Mouse (Mus musculus) testis, adult 2 months (tissue): ENCODE data around the gene Ptrh1. TPM values are rescaled to one million over a fixed set of nuclear protein-coding genes. Genes with fewer than 3 reads are reported as not detected.

Experiments used
- H3K27ac ChIP-seq: fragments of 200-500 bp; 2 replicates; pipeline ENCODE4 v1.5.1; 2012; ENCODE audit warnings: low read depth, low read length; ENCODE audit not compliant: control insufficient read depth, insufficient read depth
- H3K27me3 ChIP-seq: fragments of 200-500 bp; 2 replicates; pipeline ENCODE4 v1.6.1; 2012; ENCODE audit warnings: mild to moderate bottlenecking, low read length, moderate library complexity; ENCODE audit not compliant: control insufficient read depth, insufficient read depth
- H3K36me3 ChIP-seq: fragments of 200-500 bp; 2 replicates; pipeline ENCODE4 v1.6.1; 2012; ENCODE audit warnings: mild to moderate bottlenecking, low read length; ENCODE audit not compliant: control insufficient read depth, insufficient read depth
- H3K4me1 ChIP-seq: fragments of 200-500 bp; 2 replicates; pipeline ENCODE4 v1.6.1; 2012; ENCODE audit warnings: low read length; ENCODE audit not compliant: control insufficient read depth, insufficient read depth
- H3K4me3 ChIP-seq: fragments of 200-500 bp; 2 replicates; pipeline ENCODE4 v1.5.1; 2012; ENCODE audit warnings: low read depth, mild to moderate bottlenecking, low read length, moderate library complexity, mixed read lengths; ENCODE audit not compliant: control insufficient read depth
- CTCF ChIP-seq: fragments of 200-500 bp; IDR thresholded peaks from 2 replicates; pipeline ENCODE4 v1.5.1; 2012; ENCODE audit warnings: low read depth, mild to moderate bottlenecking, inconsistent platforms, low read length, moderate library complexity; ENCODE audit not compliant: control insufficient read depth, insufficient read depth, insufficient replicate concordance
- POLR2A ChIP-seq: fragments of 200-500 bp; IDR thresholded peaks from 2 replicates; pipeline ENCODE4 v1.6.1; 2012; ENCODE audit warnings: low read depth, mild to moderate bottlenecking, inconsistent platforms, low read length, moderate library complexity; ENCODE audit not compliant: control insufficient read depth
- polyA plus RNA-seq: library from polyadenylated mRNA; depleted of rRNA; stranded (reverse); fragments of >200 nt; gene quantifications from 2 replicates; pipeline ENCODE4 v1.2.3, GENCODE M21; 2012

Gene Ptrh1
- polyA plus RNA-seq, 1 experiment = 24.7 TPM

DNA sequence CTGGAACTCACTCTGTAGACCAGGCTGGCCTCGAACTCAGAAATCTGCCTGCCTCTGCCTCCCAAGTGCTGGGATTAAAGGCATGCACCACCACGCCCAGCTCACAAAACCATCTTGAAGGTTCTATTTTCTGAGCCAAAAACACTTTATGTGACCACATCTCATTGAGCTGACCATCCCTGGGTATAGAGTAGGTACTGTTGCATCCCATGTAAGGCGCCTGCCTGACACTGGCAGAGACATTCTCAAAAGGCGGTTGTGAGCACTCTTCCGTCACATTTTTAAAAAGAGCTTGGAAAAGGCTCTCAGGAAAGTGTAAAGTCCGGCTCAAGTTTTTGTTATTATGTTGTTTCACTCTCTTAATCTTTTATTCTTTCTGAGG, 18.9 kb upstream of the Ptrh1 start:
- peak overlapping the region; percentile 94 for H3K4me3 ChIP-seq

DNA sequence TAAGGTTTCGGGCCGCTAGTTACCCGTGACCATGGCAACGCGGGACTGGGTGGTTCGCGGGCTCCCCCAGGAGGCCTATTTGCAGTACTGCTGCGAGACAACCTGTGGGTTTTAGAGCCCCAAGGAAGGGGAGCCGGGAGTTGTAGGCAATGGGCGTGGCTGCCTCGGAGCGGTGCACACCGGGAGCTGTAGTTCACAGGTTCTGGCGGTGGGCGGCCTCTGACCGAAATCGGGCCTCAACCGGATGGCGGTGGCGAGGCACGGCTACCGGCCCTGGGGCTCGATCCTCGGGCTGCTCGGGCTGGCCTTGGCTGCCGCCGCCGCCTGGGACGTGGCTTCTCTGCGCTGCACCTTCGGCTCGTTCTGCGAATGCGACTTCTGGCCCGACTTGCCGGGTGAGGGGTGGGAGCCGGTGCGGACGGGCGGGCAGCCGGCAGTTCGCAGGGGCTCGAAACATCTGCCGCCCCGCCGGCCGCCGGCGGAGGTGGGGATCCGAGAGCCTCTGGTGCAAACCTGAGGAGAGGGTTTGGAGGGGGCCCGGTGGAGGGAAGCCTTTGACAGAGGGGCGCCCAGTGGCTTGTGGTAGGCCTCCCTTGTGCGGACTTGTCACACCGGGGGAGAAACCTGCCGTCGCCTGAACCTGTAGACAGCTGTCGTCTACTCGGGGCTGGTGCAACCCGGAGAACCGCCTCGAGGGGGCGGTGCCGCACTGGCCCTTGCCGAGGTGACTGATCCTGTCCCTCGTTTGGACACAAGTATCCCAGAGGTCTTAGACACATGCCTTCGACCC, 18.3 kb upstream of the Ptrh1 start, which contains the start of gene Tor2a:
Gene Tor2a (plus strand): TSS at position 179 of the 790 bp plus-strand sequence.
- Histone ChIP-seq H3K27me3 (no peaks in the 10 kb centered on the region), H3K4me3 (peak within 1 kb of the TSS; percentile 94), H3K36me3 (no peaks in the 10 kb centered on the region), H3K4me1 (peaks cover 2% of the 10 kb centered on the region; the same call in 1 of the 2 replicates), H3K27ac (peak within 1 kb of the TSS; percentile 92)
- TF ChIP-seq CTCF (peak; percentile 87; the same call in 1 of the 2 replicates), POLR2A (peak; percentile 56)

More for the DNA sequence above, 18.9 kb upstream of the Ptrh1 start:
- no peak for TF ChIP-seq POLR2A
- no peak for TF ChIP-seq CTCF
- Histone ChIP-seq H3K4me1 (peaks cover 2% of the 10 kb centered on the region; the same call in 1 of the 2 replicates), H3K27me3 (no peaks in the 10 kb centered on the region), H3K27ac (peak overlapping the region; percentile 30), H3K36me3 (no peaks in the 10 kb centered on the region)

- no peak overlapping the region for H3K4me3 ChIP-seq
- H3K4me1 ChIP-seq = peaks cover 2% of the 10 kb centered on the region; the same call in 1 of the 2 replicates
- no peak overlapping the region for H3K27ac ChIP-seq
- TF ChIP-seq CTCF = no peak
- no peak for TF ChIP-seq POLR2A
- H3K27me3 ChIP-seq = no peaks in the 10 kb centered on the region
- peaks cover 1% of the 10 kb centered on the region; the same call in 1 of the 2 replicates for H3K36me3 ChIP-seq
Measured at GRCm38 (mm10) chr2:32758503-32758902, 17.1 kb upstream of the Ptrh1 start.

DNA sequence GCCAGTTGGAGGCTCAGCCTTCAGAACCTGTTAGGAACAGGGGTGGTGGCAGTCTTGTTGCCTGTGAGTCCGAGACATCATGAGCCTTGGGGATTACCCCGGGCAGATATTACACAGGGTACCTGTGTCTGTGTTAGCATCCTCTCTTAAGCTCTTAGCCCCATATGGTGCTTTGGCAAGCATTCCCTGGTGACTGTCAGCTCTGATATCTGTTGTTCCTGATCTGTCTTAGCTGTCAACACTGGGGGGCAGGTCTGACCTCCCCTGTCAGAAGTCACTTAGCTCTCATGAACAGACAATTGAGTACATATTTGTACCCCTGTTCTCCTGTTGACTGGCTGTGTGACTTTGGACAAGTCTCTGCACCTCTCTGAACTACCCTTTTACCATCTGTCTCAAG, 16.6 kb upstream of the Ptrh1 start:
- Histone ChIP-seq H3K36me3 (peaks cover 1% of the 10 kb centered on the region; the same call in 1 of the 2 replicates), H3K27me3 (no peaks in the 10 kb centered on the region), H3K27ac (no peak overlapping the region), H3K4me3 (no peak overlapping the region), H3K4me1 (peaks cover 2% of the 10 kb centered on the region; the same call in 1 of the 2 replicates)
- no peak for TF ChIP-seq CTCF

GRCm38 (mm10) chr2:32761361-32761760, 14.2 kb upstream of the Ptrh1 start:
- no peaks in the 10 kb centered on the region for H3K27me3 ChIP-seq
- H3K27ac ChIP-seq = no peak overlapping the region
- peaks cover 1% of the 10 kb centered on the region; the same call in 1 of the 2 replicates for H3K36me3 ChIP-seq
- no peak for TF ChIP-seq CTCF
- no peak for TF ChIP-seq POLR2A
- no peak overlapping the region for H3K4me3 ChIP-seq
- H3K4me1 ChIP-seq = peaks cover 2% of the 10 kb centered on the region; the same call in 1 of the 2 replicates

DNA sequence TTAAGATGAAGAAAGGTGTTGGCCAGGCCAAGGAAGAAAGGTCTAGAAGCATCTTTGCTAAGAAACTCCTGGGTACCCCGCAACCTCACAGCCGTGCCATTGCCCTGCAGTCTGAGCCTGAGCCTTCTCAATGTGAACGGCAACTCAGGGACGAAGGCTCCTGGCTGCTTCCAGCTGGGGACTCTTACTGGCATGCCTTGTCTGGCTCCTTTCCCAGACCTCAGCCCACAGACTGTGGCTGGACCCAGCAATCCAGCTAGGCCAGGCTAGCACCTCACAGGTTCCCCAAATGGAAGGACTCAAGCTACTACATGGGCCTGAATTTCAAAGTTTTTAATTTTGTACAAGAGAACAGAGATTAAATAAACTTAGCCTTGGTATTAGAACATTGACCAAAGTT, 13.7 kb upstream of the Ptrh1 start:
- H3K27me3 ChIP-seq = no peaks in the 10 kb centered on the region
- peaks cover 2% of the 10 kb centered on the region; the same call in 1 of the 2 replicates for H3K4me1 ChIP-seq
- H3K4me3 ChIP-seq = no peak overlapping the region
- TF ChIP-seq POLR2A = no peak
- TF ChIP-seq CTCF = no peak
- H3K36me3 ChIP-seq = peaks cover 1% of the 10 kb centered on the region; the same call in 1 of the 2 replicates
- H3K27ac ChIP-seq = no peak overlapping the region

- no peak overlapping the region for H3K4me3 ChIP-seq
- no peak for TF ChIP-seq CTCF
- TF ChIP-seq POLR2A = no peak
- no peaks in the 10 kb centered on the region for H3K4me1 ChIP-seq
- H3K27ac ChIP-seq = no peak overlapping the region
- no peaks in the 10 kb centered on the region for H3K27me3 ChIP-seq
- H3K36me3 ChIP-seq = peaks cover 1% of the 10 kb centered on the region; the same call in 1 of the 2 replicates
Measured at GRCm38 (mm10) chr2:32763353-32763752, 12.2 kb upstream of the Ptrh1 start.

- TF ChIP-seq CTCF (no peak), POLR2A (no peak)
- Histone ChIP-seq H3K4me3 (no peak overlapping the region), H3K4me1 (peaks cover 7% of the 10 kb centered on the region), H3K27me3 (no peaks in the 10 kb centered on the region), H3K36me3 (peaks cover 1% of the 10 kb centered on the region; the same call in 1 of the 2 replicates), H3K27ac (no peak overlapping the region)
Measured at GRCm38 (mm10) chr2:32767241-32767640, 8.3 kb upstream of the Ptrh1 start.
